Mouse (Mus musculus): ENCODE data around the gene Ptges3l. TPM values are rescaled to one million over a fixed set of nuclear protein-coding genes. Genes with fewer than 3 reads are reported as not detected.
A peak's percentile ranks its signal among the peaks of the same experiment; 100 is the strongest.
"Not testable (repeated sequence)": the region's sequence is repeated elsewhere in the genome, so short reads cannot be mapped to it uniquely, and the experiment has no call there.

Ptges3l gene
- total RNA-seq, 2 experiments from 2014 or later: 1.7 to 2.0 TPM

DNA sequence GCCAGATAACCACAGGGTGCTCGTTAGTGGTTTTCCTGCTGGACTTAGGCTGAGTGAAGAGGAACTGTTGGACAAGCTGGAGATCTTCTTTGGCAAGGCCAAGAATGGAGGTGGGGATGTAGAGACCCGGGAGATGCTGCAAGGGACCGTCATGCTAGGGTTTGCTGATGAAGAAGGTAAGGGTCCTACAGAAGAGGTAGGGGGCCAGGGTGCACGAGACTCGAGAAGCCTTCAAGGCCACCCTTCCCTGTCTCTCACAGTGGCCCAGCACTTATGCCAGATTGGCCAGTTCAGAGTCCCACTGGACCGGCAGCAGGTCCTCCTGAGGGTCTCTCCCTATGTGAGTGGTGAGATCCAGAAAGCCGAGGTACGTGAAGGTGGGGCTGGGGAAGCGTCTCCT lies 32.5 kb upstream of the Ptges3l start:
- no peak for DNase-seq

DNA sequence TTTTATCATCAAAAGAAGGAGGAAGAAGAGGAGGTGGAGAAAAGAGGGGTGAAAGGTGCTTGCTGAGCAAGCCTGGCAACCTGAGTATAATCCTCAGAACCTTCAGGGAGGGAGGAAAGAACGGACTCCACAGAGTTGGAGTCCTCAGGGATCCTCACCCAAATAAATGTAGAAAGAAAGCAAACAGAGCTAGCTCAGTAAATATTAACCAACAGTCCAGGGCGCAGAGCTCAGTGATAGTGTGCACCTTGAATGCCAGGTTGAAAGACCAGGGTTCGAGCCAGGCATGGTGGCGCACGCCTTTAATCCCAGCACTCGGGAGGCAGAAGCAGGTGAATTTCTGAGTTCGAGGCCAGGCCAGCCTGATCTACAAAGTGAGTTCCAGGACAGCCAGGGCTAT lies 30.5 kb upstream of the Ptges3l start:
- no peak for DNase-seq

DNA sequence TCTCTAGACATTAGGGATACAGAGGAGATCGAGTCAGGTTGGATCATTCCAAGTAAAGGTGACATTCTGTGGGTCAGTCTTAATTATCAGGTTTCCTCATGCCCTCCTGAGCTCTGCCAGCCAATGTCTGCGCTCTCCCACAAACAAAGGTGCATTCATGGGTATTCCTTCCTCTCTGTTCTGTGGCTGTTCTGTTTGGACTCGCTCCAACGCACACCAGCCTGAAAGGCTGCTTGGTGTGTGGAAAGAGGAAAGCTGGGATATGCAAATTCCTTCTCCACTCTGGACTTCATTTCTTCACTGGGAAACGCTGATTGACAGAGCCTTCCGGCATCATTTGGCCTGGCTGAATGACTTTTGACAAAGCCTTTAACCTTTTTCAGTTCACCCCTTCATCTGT lies 29.6 kb upstream of the Ptges3l start:
- DNase-seq: no peak

DNA sequence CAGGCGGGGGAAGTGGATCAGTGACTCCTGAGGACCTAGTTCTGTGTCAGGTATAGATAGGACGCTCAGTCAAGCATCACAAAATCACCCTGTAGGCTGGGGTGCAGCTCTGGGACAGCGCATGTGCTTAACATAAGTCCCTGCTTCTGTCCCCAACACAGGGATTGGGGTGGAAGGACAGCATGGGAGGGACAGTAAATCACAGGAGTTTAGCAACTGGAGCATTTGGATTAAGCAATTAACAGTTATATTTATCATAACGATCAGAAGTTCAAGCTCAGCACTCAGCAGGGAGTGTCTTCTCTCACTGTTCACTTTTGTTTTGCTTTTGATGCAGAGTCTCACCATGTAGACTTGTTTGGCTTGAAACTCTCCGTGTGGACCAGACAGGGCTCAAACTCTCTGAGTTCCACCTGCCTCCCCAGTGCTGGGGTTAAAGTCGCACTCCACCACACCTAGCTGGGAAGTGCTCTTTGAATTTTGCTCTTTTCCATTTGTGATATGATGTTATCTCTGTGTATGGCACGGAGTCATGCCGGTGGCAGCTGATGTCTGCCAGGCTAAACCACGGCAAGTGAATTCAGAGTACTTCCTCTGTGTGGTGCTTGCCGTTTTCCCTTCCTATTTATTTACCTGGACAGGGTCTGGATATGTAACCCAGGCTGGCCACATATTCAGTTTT lies 27.1 kb upstream of the Ptges3l start:
- no peak for DNase-seq

DNA sequence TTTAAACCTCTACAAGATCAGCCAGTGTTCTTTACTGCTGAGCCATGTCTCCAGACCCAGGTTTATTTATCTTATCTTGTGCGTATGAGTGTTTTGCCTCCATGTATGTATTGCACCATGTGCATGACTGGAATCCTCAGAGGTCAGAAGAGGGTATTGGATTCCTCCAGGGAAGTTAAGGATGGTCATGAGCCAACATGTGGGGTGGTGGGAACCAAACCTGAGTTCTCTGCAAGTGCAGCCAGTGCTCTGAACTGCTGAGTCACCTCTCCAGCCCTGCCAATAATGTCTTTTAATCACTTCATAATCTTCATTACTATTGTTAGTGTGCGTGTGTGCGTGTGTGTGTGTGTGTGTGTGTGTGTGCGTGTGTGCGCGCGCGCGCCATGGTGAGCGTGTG lies 26.4 kb upstream of the Ptges3l start:
- no peak for DNase-seq

DNA sequence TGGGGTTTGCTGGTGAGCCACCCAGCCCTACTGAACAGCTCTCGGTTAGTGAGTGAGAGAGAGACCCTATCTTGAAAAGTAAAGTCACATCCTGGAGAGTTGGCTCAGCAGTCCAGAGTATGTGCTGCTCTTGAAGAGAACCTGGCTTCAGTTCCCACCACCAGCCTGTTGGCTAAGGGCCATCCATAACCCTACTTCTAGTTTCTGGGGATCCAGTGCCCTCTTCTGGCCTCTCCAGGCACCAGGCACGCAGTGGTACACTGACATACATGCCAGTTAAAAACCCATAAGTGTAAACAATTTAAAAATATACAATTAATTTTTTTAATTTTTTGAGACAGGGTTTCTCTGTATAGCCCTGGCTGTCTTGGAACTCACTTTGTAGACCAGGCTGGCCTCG lies 25.3 kb upstream of the Ptges3l start:
- DNase-seq: no peak

DNA sequence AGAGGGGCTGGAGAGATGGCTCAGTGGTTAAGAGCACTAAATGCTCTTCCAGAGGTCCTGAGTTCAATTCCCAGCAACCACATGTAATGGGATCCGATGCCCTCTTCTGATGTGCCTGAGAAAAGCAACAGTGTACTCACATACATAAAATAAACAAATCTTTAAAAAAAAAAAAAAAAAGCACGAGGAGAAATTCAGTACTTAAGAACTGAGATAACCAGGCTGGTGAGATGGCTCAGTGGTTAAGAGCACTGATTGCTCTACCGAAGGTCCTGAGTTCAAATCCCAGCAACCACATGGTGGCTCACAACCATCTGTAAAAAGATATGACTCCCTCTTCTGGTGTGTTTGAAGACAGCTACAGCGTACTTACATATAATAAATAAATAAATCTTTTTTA lies 24.5 kb upstream of the Ptges3l start:
- DNase-seq: not testable (repeated sequence)

DNA sequence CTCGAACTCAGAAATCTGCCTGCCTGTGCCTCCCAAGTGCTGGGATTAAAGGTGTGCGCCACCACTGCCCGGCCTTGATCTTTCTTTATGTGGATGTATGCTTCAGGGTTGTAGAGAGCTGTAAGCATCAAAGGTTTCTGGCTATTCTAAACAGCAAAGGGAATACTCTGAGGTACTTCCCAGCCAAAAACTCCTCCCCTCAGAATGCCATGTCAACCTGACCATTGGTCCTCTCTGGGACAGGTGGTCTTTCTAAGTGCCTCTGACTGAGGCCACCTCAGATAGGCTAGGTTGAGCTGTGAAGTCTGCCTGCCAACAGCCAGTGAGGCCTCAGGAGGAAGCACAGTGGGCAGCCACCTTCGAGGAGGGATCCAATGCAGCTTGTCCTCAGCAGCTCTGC lies 23.8 kb upstream of the Ptges3l start:
- DNase-seq: no peak

DNA sequence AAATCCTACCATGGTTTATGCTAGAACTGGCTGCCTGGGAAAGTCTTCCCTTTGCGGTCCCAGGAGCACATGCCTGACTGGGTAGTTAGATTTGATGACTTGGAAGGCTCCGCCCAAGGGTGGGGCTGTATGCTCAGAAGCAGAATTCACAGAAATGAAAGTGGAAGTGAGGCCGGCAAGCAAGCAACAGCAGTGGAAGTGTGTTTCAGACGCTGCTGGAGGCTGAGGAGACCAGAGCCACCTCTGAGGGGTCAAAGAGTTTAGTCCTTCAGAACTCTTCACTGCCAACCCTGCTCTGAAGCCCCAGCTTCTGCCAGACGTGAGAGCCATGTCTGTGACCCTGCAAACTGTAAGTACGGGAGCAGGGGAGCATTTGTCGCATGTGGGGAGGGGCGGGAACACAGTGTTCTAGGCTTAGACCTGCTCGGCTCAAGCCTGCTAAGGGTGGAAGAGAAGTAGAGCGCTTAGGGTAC lies 23.2 kb upstream of the Ptges3l start, which contains the start of gene Ifi35:
Gene Ifi35, plus strand, starts transcription at position 134 of the 473 bp plus-strand sequence.
- no peak for DNase-seq

DNA sequence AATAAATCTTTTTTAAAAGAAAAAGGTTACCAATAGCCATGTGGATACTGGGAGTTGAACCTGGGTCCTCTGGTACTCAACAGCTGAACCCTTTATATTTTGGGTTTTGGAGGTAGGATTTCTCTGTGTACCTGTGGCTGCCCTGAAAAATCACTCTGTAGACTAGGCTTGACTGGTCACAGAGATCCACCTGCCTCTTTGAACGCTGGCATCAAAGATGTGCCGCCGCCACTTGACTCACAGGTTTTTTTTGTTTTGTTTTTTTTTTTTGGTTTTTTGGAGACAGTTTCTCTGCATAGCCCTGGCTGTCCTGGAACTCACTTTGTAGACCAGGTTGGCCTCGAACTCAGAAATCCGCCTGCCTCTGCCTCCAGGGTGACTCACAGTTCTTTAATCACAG lies 22.7 kb upstream of the Ptges3l start:
- no peak for DNase-seq

DNA sequence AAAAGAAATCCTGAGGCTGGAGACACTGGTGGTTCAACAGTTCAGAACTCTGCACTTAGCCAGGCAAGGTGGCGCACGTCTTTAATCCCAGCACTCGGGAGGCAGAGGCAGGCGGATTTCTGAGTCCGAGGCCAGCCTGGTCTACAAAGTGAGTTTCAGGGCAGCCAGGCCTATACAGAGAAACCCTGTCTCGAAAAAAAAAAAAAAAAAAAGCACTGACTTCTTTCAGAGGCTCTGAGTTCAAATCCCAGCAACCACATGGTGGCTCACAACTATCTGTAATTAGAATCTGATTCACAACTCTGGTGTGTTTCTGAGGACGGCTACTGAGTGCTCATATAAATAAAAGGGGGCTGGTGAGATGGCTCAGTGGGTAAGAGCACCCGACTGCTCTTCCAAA lies 21.7 kb upstream of the Ptges3l start:
- DNase-seq: not testable (repeated sequence)

DNA sequence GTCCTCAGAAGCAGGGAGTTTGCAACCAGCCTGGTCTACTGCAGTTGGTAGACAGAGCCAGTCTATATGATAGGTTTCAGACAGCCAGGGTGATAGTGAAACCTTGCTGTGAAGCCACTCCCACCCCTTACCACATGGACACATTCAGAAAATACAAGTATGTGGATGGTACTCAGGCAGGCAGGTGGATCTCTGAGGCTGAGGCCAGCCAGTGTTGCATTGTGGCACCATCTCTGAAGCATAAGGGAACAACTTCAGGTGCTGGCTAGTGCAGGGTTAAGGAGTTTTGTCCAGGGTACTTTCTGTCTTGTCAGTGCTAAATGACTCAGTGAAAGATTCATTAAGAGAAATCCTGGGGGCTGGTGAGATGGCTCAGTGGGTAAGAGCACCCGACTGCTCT lies 21.2 kb upstream of the Ptges3l start:
- no peak for DNase-seq

DNA sequence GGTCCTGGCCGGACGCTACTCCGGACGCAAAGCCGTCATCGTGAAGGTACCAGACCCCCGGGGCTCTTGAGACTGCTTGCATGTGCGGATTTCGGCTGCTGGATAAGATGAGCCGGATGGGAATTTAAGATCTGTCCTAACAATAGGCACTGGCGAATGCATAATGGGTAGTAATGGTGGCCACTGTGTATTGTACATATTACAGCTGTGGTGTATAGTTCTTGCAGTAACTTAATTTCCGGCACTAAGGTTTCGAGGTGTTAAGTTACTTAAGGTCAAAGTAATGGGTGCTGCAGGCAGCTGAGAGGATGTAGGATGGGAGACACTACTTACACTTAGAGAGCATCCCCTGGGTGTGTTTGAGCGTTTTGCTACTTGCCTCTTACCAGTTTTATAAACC lies 17.6 kb upstream of the Ptges3l start:
- DNase-seq: no peak

DNA sequence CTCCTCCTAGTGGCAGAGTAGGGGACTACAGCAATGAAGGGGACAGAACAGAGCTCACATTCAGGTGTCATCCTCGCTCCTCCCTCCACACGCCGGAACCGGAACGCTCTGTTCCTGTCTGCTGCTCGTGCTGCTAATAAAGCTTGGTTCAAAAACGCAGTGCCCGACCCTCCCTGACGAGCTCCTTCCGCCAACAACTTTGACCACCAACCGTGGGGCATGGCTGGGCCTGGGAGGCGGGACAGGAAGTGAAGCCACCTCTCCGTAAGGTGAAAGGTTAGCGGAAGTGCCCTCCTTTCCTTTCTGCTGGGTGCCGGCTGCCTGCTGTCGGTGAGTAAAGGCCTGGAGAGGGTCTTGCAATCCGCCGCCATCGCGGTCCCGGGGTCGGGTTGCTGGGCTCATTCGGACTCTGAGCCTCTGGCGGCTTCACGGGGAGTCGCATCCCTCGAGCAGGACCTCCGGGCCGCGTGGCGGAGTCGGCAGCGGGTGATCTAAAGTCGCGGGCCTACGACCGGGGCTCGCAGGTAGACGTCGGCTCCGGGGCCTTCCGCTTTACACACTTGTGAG lies 17.1 kb upstream of the Ptges3l start, which contains the start of gene Rpl27:
Gene Rpl27, plus strand, starts transcription at position 172 of the 567 bp plus-strand sequence.
- peak; percentile 96 to 98 for DNase-seq

DNA sequence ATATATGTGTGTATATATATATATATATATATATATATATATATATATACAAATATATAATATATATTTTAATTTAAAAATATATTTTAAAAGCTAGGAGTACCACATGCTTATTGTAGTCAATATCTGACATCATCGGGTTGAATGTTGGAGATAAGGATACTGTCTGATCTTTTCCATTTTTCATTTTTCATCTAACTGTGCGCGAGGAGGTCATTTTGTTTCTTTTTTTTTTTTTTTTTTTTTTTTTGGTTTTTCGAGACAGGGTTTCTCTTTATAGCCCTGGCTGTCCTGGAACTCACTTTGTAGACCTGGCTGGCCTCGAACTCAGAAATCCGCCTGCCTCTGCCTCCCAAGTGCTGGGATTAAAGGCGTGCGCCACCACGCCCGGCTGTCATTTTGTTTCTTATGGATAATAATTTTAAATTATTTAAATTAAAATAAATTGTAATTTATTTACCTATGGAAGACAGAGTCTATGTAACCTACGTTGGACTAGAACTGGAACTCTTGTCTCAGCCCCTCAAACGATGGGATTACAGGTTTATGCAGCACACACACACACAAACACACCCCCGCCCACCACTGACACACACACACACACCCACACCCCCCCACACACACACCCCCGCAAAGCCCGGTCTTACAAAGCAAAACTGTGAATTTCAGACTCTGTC lies 16.5 kb upstream of the Ptges3l start:
- DNase-seq: not testable (repeated sequence)

DNA sequence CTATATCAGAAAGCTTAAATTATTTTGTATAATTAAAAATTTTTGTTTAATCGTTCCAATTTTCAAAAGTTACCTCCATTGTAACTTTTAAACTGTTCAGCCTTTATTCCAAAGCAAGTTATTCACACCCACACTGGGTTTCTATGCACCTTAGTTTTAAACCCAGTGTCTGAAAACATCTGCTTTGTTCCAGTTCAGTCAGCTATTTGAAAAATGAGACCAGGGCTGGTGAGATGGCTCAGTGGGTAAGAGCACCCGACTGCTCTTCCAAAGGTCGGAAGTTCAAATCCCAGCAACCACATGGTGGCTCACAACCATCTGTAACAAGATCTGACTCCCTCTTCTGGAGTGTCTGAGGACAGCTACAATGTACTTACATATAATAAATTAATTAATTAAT lies 12.9 kb upstream of the Ptges3l start:
- not testable (repeated sequence) for DNase-seq

DNA sequence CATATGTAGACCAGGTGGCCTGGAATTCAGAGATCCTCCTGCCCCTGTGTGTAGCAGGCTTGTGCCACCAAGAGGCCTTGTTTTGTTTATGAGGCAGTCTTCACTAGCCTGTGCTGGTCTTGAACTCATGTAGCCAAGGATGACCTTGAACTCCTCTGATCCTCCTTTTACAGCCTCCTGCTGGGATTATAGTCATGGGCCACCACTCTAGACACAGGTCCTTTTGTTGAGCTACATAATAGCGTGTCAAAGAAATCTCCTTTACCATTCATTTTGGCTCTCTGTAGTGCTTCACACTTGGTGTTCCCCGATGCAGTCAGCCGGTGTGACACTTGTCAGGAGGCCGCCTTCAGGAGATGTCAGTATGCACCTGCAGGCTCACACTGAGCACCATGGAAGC lies 11.8 kb upstream of the Ptges3l start:
- DNase-seq: no peak

DNA sequence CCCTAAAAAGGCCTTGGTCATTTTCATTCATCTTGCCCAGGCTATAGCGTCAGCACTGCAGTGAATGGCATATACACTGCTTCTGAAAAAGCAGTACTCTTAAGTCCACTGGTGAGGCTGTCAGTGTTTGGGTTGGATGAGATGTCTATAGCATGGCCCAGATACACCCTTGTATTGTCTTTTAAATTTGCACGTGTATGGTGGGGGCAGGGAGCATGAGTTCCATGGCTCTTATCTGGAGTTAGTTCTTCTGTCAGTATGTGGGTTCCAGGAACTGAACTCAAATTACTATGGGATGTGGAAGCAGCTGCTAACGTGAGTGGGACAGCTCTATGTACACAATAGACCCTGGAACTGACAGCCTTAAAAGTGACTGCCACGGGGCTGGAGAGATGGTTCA lies 10.7 kb upstream of the Ptges3l start:
- DNase-seq: no peak

DNA sequence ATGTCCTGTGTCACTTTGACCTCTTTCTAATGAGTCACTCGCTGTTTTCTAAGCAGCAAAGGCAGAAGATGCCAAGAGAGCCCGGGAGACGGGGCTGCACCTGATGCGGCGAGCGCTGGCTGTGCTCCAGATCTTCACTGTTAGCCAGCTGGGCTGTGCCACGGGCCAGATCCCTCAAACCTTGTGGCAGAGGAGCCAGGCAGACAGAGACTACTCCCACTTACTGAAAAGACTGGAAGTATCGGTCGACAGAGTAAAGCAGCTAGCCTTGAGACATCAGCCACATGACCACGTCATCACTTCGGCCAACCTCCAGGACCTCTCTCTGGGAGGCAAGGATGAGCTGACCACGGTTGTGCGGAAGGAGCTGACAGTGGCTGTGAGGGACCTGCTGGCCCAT lies 8.3 kb upstream of the Ptges3l start:
- no peak for DNase-seq

DNA sequence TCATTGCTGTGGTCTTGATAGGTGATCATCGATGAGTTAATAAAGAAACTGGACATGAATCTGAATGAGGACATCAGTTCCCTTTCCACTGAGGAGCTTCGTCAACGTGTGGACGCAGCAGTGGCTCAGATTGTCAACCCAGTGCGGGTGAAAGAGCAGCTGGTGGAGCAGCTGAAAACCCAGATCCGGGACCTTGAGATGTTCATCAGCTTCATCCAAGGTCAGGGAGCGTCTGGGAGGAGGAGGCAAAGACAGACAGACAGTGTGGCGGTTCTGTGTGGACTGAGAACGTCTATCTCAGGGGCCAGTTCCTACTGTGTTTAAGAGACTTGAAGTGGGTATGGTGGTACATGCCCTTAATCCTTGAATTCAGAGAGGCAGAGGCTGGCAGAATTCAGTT lies 6.2 kb upstream of the Ptges3l start:
- DNase-seq: no peak

DNA sequence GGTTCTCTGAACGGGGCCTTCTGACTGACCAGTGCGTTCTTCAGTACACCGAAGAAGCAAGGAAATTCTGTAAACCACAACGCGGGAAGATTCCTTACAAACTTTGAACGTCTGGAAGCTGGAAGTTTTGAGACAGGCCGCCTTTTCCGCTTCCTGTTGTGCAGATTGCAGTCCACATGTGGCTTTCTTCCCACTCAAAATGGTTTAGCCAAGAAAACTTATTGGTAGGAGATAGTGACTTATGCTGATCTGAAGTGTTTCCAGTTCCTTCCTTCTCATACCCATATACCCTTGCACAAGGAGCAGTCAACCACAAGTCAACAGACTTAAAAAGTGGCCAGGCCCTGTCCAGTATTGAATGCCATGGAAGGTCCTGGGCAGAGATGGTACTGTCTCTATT lies 1.0 kb upstream of the Ptges3l start:
- DNase-seq: no peak

DNA sequence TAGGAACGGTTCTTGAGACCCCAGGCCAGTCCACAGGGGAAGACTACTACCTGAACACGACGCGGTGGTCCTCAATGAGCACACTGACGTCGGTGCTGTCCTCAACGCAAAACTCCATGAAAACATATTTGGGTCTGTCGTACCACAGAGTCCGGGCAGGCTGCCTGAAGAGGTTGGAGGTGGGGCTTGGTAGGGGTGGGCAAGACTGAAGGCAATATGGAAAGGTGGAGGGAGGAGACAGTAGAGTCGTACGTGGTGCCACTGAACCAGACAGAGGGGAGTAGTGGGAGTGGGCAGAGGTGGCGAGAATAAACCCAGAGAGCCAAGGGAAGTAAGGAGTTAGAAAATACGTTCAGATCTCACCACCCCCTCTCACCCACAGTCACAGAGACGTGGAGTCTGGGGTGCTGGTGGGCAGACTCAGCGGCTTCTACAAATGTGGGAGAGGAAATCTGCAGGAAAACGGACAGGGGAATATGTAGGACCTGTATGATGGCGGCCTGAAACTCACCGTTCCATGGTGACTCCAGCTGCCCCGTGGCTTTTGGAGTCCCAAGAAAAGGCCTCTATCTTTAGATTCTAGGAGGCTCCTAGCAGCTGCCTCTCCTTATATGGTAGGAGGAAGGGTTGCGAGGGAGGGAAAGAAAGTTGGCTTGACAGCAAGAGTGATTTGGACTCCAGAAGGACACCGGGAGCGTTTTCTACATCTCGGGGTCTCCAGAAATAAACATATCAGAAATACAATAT lies 855 bp downstream of the Ptges3l start, which contains the start of gene Gm27029:
Gene Gm27029, minus strand, starts transcription at position 692 of the 747 bp plus-strand sequence.
- DNase-seq: no peak

DNA sequence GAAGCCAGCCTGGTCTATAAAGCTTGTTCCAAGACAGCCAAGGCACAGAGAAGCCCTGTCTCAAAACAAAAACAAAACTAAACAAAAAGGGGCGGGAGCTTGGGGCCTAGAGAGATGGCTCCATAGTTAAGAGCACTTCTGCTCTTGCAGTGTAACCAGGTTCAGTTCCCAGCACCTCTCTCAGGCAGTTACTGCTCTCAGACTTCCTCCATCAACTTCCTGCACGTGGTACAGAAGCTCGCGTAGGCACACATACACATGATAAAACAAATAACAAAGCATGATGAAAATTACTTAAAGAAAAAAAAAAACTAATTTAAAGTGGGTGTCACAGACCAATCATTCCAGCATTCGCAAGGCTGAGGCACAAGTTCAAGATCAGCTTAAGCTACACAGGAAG lies 5.0 kb downstream of the Ptges3l start:
- no peak for DNase-seq

Data from layer of hippocampus, postnatal 36 days (tissue).